Mouse (Mus musculus) frontal cortex, adult 2 months (tissue): ENCODE measurements at regions not wholly inside any gene's neighbourhood (a gene's known extent, or its start where the extent isn't known, plus 50 kb on each side); places are given as distances from the start of the nearest gene placed in this dataset.

Experiments
- DNase-seq, 2 experiments: peaks; one replicate each; pipeline ENCODE4 v3.0.0; 2022; ENCODE audit warnings: low spot score in 1 of 2; ENCODE audit errors: extremely low spot score in 1 of 2

DNA sequence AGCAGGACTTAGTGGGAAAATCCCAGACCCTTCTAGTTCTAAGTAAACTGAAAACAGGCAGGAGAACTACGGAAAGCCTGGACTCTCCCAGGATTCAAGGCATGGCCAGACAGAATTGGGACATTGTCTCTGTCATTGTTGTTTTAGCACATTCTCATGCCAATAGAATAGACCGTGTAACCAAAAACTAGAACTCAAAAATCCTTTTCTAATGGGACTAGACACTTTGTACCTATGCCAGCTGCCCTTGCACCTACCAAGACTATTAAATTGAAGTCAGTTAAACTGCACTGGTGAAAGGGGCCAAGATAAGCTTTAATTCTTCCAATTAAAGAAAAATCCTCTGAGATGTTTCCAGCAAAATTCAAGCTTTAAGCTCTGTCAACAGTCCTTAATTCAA is 189.8 kb downstream of the Pfkfb3 start:
- no peak for DNase-seq

DNA sequence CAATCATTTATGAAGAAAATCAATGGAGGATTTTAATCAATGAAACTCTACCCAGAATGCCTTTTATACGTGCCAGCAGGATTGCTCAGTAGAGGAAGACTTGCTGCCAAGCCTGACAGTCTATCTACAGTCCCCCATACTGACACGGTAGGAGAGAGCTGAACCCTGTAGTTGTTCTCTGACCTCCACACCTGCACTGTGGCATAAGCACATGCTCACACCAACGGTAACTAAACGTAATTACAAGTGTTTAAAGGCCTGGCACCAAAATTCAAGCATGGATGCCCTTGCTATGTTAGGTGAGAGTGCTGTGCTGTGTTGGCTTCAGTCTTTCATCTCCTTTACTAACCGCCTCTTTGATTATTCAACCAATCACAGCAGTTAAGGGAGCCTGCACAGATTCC is 190.8 kb downstream of the Pfkfb3 start:
- no peak for DNase-seq

DNA sequence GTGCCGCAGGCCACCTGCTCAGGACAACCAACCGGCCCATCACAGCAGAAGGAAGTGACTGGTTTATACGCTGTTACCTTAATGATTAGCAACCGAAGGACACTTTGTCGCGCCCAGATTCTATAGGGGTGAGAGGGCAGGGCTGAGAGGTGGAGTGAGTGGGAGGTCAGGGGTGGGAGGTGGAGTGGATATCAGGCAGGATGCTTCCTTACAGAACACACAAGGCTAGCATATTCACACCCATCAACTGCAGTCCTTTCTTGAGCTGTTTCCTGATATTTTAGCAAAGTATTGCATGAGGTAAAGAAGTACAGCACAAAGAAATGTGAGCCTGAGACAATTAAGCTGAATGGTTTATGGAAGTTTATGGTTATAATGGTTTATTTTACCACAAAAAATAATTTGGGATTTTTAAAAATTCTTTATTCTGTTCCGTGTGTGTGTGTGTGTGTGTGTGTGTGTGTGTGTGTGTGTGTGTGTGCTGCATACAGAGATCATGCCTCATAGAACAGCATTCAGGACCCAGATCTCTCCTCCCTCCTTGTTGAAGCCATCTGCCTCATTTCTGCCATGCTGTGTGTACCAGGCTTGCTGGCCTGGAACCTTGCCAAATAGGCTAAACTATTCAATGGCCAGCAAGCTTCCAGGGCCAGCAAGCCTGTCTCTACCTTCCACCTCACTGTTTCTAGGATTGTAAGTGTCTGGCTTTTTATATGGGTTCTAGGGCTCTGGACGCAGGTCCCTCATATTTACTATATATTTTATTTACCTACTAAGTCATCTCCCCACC is 190.5 kb downstream of the Prkcq start:
- DNase-seq: no peak

DNA sequence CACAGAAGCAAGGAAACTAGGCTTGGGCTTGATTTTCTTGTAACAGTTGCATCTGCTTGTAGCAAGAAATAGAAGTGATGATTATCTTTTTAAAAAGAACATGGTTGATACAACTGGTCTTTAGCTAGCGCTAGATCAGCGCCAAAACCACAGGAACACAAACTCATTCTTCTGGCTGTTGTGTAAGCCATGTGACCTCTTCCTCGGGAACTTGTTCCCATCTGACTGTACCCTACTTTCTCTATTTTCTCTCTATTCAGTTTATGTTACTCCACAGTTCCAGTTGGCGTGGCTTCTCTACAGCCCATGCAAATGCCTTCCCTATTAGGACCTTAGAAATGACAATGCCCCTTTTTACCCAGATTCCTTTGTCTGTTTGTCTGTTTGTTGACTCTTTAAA is 187.4 kb downstream of the Prkcq start:
- DNase-seq: no peak

DNA sequence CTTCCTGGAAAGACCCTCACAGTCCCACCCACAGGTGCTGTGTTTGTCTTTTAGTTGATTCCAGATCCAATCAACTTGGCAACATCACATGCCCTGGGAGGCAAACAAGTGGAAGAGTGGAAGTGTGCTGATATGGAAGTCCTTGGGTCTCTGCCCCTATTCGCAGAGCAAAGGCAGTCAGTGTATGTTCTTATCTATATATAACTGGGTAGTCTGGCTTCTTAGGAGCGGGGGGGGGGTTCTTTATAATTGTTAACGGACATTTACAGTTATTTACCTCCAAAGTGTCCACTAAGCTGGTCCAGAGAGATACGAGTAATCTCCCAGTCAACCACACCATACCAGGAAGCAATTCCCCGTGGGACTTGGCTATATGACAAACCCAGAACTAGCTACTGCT is 184.8 kb downstream of the Prkcq start:
- no peak for DNase-seq

DNA sequence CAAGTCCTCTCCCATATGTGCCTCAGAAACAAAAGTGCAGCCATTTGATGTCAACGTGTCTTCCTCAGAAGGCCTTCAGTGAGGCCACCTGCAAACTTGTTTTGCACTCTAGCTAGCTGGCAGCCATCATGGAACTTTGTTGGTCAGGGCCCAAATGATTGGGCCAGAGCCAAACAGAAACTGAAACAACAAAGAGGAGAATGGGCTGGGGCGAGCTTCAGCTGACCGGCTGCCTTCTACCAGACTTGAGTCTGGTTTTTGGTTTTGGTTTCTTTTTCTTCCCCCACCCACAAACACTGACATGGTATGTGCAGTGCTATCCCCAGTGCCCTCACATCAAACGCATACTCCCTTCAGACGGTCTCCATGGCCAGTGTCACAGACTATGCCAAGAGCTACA is 183.7 kb downstream of the Prkcq start:
- DNase-seq: no peak
